Mouse (Mus musculus) small intestine, adult 2 months (tissue): ENCODE results near the gene Tmed6.

Experiments used
- CTCF ChIP-seq: fragments of 200-500 bp; IDR thresholded peaks from 2 replicates; pipeline ENCODE4 v1.5.1; 2012; ENCODE audit warnings: low read depth, mild to moderate bottlenecking, control low read depth, inconsistent platforms, low read length, moderate library complexity, mixed read lengths; ENCODE audit not compliant: insufficient replicate concordance, insufficient read length; ENCODE audit errors: extremely low read depth
- POLR2A ChIP-seq: fragments of 200-500 bp; IDR thresholded peaks from 2 replicates; pipeline ENCODE4 v1.6.1; 2012; ENCODE audit warnings: low read depth, mild to moderate bottlenecking, control low read depth, inconsistent platforms, low read length, moderate library complexity

DNA sequence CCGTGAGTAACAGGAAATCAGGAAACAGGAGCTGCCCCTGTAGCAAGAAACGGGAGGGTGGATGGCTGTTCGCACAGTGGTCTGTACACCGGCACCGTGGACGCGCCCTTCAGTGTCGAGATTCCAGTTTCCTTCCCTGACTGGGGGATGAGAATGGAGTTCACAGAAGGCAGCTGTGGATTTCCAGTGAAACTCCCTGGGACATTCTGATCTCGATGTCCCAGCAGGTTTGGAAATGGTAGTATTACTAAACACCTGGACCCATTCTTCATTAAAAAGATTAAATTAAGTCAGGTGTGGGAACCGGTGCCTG is 49.5 kb upstream of the Tmed6 start:
- TF ChIP-seq POLR2A, result no peak
- no peak for TF ChIP-seq CTCF
